Mouse (Mus musculus): ENCODE results near the gene Dennd5a.
"Not testable (repeated sequence)": the region's sequence is repeated elsewhere in the genome, so short reads cannot be mapped to it uniquely, and the experiment has no call there.

The Dennd5a gene

DNA sequence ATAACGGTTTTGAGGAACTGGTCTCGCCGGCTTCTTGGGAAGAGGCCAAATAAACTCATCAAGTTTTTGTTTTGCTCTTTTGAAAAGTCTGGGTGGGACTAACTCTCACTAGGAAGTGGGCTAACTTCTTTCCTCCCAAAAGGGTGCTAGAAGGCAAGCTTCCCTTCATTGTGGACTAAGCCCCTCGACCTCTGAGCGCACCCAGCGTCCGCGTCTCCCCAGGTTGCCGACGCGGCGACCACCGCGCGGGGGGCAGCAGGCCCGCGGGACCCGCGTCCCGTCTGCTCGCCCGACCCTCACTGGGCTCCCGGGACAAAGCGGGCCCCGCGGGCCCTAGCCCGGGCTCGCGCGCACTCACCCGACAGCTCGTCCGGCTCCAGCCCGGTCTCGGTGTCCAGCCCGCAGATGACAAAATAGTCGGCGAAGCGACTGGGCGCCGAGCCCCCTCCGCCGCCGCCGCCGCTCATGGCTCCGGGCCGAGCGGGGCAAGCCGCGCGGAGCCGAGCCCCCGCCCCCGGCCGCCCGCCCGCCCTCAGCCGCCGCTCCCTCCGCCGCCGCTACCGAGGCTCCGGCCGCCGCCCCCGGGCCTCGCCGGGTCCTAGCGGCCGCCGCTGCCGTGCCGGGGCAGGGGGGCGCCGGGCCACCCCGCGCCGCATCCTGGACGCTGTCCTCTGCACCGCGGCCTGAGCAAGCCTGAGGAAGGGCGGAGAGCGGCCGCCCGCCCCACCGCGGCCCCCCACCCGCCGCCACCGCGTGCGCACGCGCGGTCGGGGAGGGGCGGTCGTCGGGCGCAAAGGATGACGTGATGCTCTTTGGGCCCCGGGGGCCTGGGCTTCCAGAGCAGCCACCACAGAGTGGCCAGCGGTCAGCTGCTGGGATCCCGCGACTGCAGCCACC lies at the start of gene Dennd5a:
Dennd5a (minus strand) TSS at position 755 of the 897 bp plus-strand sequence.
- DNase-seq (ENCODE audit: low spot score in 2 of 2), result peak; percentile 46 to 63

DNA sequence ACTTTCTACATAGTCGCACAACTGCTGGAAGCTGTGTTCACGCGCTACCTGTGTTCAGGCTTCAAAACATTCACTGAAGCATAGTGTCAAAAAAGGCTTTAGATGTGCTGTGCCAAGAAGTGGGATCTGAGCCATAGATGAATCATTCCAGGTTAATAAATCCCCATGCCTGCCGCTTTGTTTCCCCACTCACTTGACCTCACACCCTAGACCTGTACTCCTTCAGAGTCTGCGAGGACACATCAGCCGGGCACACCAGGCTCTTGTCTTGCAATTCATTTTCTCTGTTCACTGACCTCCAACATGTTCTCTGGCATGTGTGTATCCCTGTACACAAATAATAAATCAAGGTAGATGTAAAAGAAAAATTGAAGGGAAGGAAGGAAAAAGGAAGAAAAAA lies 48.8 kb upstream of the Dennd5a start:
- DNase-seq (ENCODE audit: low spot score in 2 of 2), result no peak

- no peak for DNase-seq (ENCODE audit: low spot score in 2 of 2)
These were observed 48.2 kb upstream of the Dennd5a start for GRCm38 (mm10) chr7:110008513-110008912.

DNA sequence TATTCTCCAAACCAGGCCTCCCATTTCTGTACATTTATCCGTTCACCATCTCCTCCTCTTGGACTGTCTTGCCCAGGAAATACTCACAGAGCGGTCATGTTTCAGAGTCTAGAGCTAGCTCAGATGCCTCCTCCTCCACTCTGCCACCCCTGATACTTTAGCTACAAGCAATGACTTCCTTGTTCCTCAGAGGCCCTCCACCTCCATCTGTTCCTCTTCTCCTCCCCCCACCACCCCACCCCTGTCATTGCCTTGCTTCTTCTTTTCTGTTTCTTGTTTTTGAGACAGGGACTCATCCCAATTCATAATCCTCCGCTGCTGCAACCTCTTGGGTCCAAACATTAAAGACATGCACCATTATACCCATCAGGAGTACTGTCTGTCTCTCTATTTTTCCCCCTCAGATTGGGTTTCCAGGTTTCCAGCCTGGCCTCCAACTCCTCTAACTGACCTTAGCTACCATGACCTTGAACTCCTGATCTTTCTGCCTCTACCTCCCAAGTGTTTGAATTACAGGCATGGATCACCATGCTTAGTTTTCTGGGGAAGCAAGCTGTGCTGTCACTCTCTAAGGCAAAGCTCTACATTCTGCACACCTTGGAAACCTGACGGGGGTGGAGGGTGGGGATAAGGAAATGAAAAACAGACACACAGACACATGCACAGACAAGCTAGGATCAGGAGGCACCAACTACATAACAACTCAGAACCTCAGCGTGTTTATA lies 46.4 kb upstream of the Dennd5a start:
- DNase-seq (ENCODE audit: low spot score in 2 of 2), result no peak

- DNase-seq (ENCODE audit: low spot score in 2 of 2), result no peak
These were observed 45.7 kb upstream of the Dennd5a start for GRCm38 (mm10) chr7:110005976-110006375.

DNA sequence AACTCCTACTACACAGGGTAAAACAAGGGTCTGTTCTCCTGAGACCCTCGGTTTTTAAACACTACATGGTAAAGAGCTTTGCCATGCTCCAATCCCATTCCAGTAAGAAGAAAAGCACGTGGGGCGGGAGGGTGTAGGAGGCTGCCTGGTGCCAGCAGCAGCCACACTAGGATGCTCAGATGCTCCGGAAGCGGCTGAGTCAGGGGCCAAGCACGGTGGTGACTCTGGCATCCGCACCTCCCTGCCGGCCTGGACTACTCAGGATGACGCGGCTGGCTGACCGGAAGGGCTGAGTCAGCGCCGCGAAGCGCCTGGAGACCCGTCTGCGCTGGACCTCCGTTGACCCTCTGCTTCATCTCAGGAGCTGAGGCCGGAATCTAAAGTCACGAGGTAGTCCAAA lies 42.7 kb upstream of the Dennd5a start:
- DNase-seq (ENCODE audit: low spot score in 2 of 2), result peak in 1 of 2 experiments; percentile 18

GRCm38 (mm10) chr7:110002092-110002491 lies 41.8 kb upstream of the Dennd5a start:
- no peak for DNase-seq (ENCODE audit: low spot score in 2 of 2)

DNA sequence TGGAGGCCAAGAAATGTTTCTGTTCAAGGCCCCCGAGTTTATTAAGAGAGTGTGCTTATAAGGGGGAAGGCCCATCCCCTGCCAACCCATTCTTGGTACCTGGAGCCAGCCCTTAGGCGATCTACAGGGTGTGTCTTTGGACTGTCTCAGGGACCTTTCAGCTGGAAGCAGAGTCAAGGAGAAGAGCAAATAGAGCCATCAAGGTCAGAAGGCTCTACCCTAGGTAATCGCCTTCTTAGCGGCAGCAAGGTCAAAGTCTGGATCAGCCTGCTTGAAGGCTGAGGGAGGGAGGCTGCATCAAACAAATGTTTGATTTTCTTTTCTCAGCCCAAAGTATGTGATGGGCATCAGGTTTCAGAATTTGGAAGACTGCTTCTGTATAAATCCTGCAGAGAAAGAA lies 38.1 kb upstream of the Dennd5a start:
- no peak for DNase-seq (ENCODE audit: low spot score in 2 of 2)

- DNase-seq (ENCODE audit: low spot score in 2 of 2), result no peak
These were observed 33.1 kb upstream of the Dennd5a start for GRCm38 (mm10) chr7:109993157-109993959.

DNA sequence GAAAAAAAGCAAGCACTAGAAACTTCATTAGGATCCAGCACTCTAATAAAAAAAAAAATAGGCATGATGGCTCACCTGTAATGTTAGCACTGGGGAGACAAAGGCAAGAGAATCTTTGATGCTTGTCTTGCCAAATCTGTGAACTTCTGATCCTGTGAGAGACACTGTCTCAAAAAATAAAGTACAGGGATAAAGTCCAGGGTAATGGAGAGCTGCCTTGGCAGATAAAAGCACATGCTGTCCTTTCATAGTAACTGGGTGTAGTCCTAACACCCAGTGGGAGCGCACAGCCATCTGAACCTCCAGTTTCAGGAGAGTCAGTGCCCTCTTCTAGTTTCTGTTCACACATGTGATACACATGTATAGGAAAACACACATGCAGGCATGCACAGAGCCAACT lies 31.0 kb upstream of the Dennd5a start:
- no peak for DNase-seq (ENCODE audit: low spot score in 2 of 2)

DNA sequence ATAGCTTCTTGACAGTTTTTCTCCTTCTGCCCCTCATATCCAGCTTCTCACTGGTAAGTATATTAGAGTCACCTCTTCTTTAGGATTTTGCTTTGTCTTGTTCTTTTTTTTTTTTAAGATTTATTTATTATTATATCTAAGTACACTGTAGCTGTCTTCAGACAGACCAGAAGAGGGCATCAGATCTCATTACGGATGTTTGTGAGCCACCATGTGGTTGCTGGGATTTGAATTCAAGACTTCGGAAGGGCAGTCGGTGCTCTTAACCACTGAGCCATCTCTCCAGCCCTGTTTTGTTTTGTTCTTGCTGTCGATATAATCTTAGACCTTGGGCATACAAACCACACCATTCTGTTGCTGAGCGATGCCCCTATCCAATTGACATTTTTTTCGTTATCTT lies 26.5 kb upstream of the Dennd5a start, which contains the start of gene Tmem41b:
Tmem41b (minus strand) TSS at position 155 of the 400 bp plus-strand sequence.
- DNase-seq (ENCODE audit: low spot score in 2 of 2), result not testable (repeated sequence)

DNA sequence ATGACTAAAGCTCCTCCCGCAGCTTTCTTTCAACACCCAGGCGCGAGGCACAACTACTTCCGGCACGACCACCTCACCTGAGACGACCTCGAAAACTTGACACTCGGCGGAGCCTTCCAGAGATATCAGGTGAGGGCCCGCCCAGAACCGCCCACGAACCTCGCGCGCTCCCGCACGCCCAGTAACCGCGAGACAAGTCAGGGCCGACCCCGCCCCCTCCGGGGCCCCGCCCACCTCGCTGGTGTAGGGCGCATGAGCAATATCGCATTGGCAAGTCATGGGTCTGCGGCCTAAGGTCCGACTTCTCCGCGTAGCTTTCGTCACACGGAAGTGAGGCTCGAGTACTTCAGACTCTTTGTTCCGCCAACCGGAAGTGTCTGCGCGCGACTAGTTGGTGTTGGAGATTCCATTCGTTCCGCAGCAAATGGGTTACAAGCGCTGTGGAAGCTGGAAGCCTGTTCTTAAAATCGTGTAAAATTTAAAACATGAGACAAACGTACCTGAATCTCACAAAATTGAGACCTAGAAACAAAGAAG lies 25.9 kb upstream of the Dennd5a start:
- DNase-seq (ENCODE audit: low spot score in 2 of 2), result peak; percentile 98

- DNase-seq (ENCODE audit: low spot score in 2 of 2), result no peak
These were observed 25.4 kb upstream of the Dennd5a start for GRCm38 (mm10) chr7:109985661-109986132.

DNA sequence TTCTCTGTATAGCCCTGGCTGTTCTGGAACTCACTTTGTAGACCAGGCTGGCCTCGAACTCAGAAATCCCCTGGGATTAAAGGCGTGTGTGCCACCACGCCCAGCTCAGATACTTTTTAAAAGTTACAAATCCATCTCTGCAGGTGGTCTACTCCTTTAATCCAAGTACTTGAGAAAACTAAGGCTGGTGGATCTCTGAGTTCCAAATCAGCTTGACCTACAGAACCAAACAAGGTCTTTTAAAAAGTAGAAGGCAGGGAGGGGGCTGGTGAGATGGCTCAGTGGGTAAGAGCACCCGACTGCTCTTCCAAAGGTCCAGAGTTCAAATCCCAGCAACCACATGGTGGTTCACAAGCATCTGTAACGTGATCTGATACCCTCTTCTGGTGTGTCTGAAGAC lies 24.3 kb upstream of the Dennd5a start:
- not testable (repeated sequence) for DNase-seq (ENCODE audit: low spot score in 2 of 2)

GRCm38 (mm10) chr7:109977131-109977530 lies 16.9 kb upstream of the Dennd5a start:
- DNase-seq (ENCODE audit: low spot score in 2 of 2), result not testable (repeated sequence)

DNA sequence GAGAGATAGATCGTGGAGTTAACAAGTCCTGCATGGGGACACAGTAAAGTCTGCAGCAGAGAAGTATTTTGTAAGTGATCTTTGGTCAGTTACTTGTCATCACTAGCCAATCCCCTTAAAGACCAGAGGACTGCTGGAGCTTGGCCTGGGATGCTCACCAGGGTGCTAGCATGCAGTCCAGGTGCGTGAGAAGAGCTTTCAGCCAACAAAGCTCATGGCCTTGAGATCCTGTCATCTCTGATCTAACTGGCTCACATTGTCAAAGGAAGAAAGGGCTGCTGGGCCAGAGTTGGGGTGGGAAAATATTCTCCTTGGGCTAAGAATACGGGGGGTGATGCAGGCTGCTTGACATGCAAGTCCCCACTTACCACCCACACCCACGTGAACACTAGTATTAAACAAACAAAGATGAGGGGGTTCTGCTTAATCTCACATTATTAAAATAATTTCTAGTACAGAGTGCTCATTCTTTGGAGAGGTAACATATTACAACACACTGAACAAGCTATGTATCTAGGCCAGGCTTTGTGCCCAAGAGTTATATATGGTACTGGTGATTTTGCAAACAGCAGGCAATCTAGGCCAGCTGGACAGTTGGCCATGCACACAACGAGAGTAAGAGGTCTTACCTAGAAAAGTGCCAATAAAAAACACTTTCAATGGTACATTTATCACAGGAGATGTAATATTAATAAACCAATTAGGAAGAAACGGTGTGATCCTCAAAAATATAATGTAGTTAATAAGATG lies 15.9 kb upstream of the Dennd5a start:
- no peak for DNase-seq (ENCODE audit: low spot score in 2 of 2)

DNA sequence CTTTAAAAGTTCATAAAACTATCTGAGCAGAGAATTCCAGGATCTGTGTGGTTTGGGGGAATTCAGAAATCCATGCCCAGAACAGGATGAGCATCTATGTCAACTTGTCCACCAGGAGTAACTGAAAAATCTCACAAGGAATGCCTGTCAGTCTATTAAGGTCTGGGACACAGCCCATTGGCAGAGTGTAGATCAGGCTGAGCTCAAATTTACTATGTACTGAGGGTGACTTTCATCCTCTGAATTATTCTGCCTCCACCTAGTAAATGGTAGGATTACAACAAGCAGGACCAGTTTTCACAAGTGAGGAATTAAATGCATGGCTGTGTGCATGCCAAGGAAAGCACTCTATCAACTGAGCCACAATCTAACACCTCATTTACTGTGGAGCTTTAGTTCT lies 9.3 kb upstream of the Dennd5a start:
- no peak for DNase-seq (ENCODE audit: low spot score in 2 of 2)

- DNase-seq (ENCODE audit: low spot score in 2 of 2), result no peak
These were observed 8.7 kb upstream of the Dennd5a start for GRCm38 (mm10) chr7:109968924-109969450.

DNA sequence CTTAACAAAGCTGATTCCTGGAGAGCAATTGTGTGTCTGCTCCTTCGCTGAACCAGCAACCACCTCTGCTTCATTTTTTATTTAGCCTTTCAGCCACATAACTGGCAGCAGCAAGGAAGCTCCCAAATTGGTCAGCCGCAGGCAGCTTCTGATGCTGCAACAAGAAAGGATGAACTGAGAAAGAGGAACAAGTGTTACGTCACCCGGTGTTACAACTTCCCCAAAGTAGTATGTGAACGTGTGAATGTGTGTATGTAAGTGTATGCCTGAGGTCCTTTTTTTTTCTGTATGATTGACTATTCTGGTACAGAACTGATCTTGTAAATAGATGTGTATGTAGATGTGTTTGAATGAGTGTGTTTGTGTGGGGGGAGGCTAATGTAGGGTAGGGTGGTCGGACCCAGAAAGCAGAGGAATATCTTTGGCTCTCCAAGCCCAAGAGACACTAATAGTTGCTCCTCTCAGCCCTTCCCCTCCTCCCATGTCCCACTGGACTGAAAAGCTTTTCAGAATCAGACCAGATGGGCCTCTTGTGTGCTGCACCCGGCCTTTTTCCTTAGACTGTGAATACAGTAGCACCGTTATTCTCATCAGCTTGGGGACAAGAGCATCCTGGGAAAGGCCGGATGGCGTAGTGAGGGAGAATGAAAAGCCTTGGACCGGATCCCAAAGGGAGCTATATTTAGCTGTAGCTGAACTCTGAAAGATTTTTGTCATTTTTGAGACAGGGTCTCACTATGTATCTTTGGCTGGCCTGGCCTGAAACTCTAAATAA lies 7.7 kb upstream of the Dennd5a start:
- DNase-seq (ENCODE audit: low spot score in 2 of 2), result no peak

- DNase-seq (ENCODE audit: low spot score in 2 of 2), result no peak
These were observed 5.4 kb upstream of the Dennd5a start for GRCm38 (mm10) chr7:109965658-109966057.

All from frontal cortex, postnatal 25 days (tissue).